Mouse (Mus musculus) heart, embryonic 12.5 days (tissue): Measurements from ENCODE around the gene Oat. TPM values are rescaled to one million over a fixed set of nuclear protein-coding genes. Genes with fewer than 3 reads are reported as not detected.

Experiments
- ATAC-seq: fragments of 200-750 bp; cut with Nextera tagmentation; 2 replicates; pipeline ENCODE4 v1.8.0; 2017; ENCODE audit warnings: moderate TSS enrichment, moderate library complexity; ENCODE audit not compliant: insufficient number of reproducible peaks, low FRiP score
- H3K27ac ChIP-seq: fragments of 300-500 bp; sonication (generic); 2 replicates; pipeline ENCODE4 v1.5.1; 2016; ENCODE audit warnings: mild to moderate bottlenecking, moderate library complexity; ENCODE audit not compliant: poor library complexity, severe bottlenecking
- H3K27me3 ChIP-seq: fragments of 300-500 bp; sonication (generic); replicated peaks from 2 replicates; pipeline ENCODE4 v1.6.1; 2016; ENCODE audit warnings: mild to moderate bottlenecking, moderate library complexity
- H3K36me3 ChIP-seq: fragments of 300-500 bp; sonication (generic); 2 replicates; pipeline ENCODE4 v1.6.1; 2016; ENCODE audit warnings: mild to moderate bottlenecking, moderate library complexity
- H3K4me1 ChIP-seq: fragments of 300-500 bp; sonication (generic); replicated peaks from 2 replicates; pipeline ENCODE4 v1.6.1; 2016; ENCODE audit warnings: mild to moderate bottlenecking
- H3K4me2 ChIP-seq: fragments of 300-500 bp; sonication (generic); 2 replicates; pipeline ENCODE4 v1.6.1; 2016; ENCODE audit warnings: mild to moderate bottlenecking, moderate library complexity
- H3K4me3 ChIP-seq: fragments of 300-500 bp; sonication (generic); 2 replicates; pipeline ENCODE4 v1.5.1; 2016; ENCODE audit warnings: mild to moderate bottlenecking
- H3K9ac ChIP-seq: fragments of 300-500 bp; sonication (generic); 2 replicates; pipeline ENCODE4 v1.6.1; 2016; ENCODE audit warnings: mild to moderate bottlenecking, moderate library complexity
- H3K9me3 ChIP-seq: fragments of 300-500 bp; sonication (generic); replicated peaks from 2 replicates; pipeline ENCODE4 v1.6.1; 2016; ENCODE audit warnings: mild to moderate bottlenecking, moderate library complexity
- WGBS: fragments of 180-500 bp; shearing (Covaris S2); methylation state at CpG from one replicate; pipeline ENCODE4 v1.1.7; 2016; 5-methylcytosine and 5-hydroxymethylcytosine counted together
- polyA plus RNA-seq: library from polyadenylated mRNA; unstranded; fragments of >200 nt; fragmentation: Nextera tagmentation; extraction: Ambion mirVana; gene quantifications from 2 replicates; pipeline ENCODE4 v1.2.1, GENCODE M21; 2016

The Oat gene
- polyA plus RNA-seq, 1 experiment from 2014 or later = 161 TPM

GRCm38 (mm10) chr7:132605689-132606088 lies 29.5 kb upstream of the Oat start:
- Histone ChIP-seq H3K9ac (no peak overlapping the region), H3K4me3 (no peak overlapping the region), H3K27ac (no peak overlapping the region), H3K36me3 (no peaks in the 10 kb centered on the region), H3K27me3 (peaks cover 43% of the 10 kb centered on the region), H3K4me2 (no peak overlapping the region), H3K4me1 (0 out of 2 replicates have a peak, but pooled peaks cover 3% of the 10 kb centered on the region), H3K9me3 (no peaks in the 10 kb centered on the region)
- ATAC-seq = no peak
- 60% methylated on average over 5 of the region's 5 CpGs for WGBS

- no peak overlapping the region for H3K27ac ChIP-seq
- H3K27me3 ChIP-seq = peaks cover 53% of the 10 kb centered on the region
- no peak overlapping the region for H3K4me3 ChIP-seq
- WGBS = 77% methylated on average over 4 of the region's 4 CpGs
- peaks cover under 1% of the 10 kb centered on the region; the same call in 1 of the 2 replicates for H3K4me1 ChIP-seq
- H3K4me2 ChIP-seq = no peak overlapping the region
- no peaks in the 10 kb centered on the region for H3K36me3 ChIP-seq
- H3K9me3 ChIP-seq = no peaks in the 10 kb centered on the region
- no peak overlapping the region for H3K9ac ChIP-seq
- ATAC-seq = no peak
Observed at GRCm38 (mm10) chr7:132604720-132605119, 28.5 kb upstream of the Oat start.

- Histone ChIP-seq H3K4me1 (peaks cover 24% of the 10 kb centered on the region), H3K36me3 (no peaks in the 10 kb centered on the region), H3K9me3 (no peaks in the 10 kb centered on the region), H3K4me3 (no peak overlapping the region), H3K4me2 (no peak overlapping the region), H3K27ac (no peak overlapping the region), H3K27me3 (peaks cover 84% of the 10 kb centered on the region), H3K9ac (no peak overlapping the region)
- ATAC-seq = no peak
- WGBS = 8% methylated on average over 8 of the region's 8 CpGs
Observed at GRCm38 (mm10) chr7:132600926-132601325, 24.7 kb upstream of the Oat start.

- H3K36me3 ChIP-seq = no peaks in the 10 kb centered on the region
- H3K9me3 ChIP-seq = no peaks in the 10 kb centered on the region
- H3K27ac ChIP-seq = no peak overlapping the region
- peaks cover 85% of the 10 kb centered on the region for H3K27me3 ChIP-seq
- no peak for ATAC-seq
- 2% methylated on average over 9 of the region's 9 CpGs for WGBS
- H3K4me3 ChIP-seq = peak overlapping the region; percentile 55
- peak overlapping the region; percentile 96 for H3K4me2 ChIP-seq
- H3K9ac ChIP-seq = no peak overlapping the region; the same call in 1 of the 2 replicates
- H3K4me1 ChIP-seq = peaks cover 24% of the 10 kb centered on the region
Observed at GRCm38 (mm10) chr7:132600026-132600425, 23.8 kb upstream of the Oat start.

- Histone ChIP-seq H3K9me3 (no peaks in the 10 kb centered on the region), H3K27me3 (peaks cover 81% of the 10 kb centered on the region), H3K9ac (peak within 1 kb of the TSS; percentile 70), H3K4me1 (peaks cover 24% of the 10 kb centered on the region), H3K4me3 (peak within 1 kb of the TSS; percentile 57), H3K36me3 (no peaks in the 10 kb centered on the region), H3K4me2 (peak within 1 kb of the TSS; percentile 96), H3K27ac (no peak within 1 kb of the TSS)
- 0 out of 2 replicates have a peak, but pooled peaks have one; percentile 26 for ATAC-seq
- WGBS = 1% methylated on average over 51 of the region's 52 CpGs
Observed at GRCm38 (mm10) chr7:132599071-132599975, 23.1 kb upstream of the Oat start, which contains the start of gene Nkx1-2. Gene Nkx1-2 (minus strand): TSS chr7:132599637.

GRCm38 (mm10) chr7:132597251-132598041 lies 21.2 kb upstream of the Oat start:
- ATAC-seq = peak; percentile 40; the same call in 1 of the 2 replicates
- Histone ChIP-seq H3K9me3 (no peaks in the 10 kb centered on the region), H3K27ac (no peak overlapping the region), H3K4me1 (peaks cover 24% of the 10 kb centered on the region), H3K4me3 (peak overlapping the region; percentile 57), H3K27me3 (peaks cover 76% of the 10 kb centered on the region), H3K9ac (peak overlapping the region; percentile 41), H3K4me2 (peak overlapping the region; percentile 94), H3K36me3 (no peaks in the 10 kb centered on the region)
- under 1% methylated on average over 49 of the region's 60 CpGs for WGBS

GRCm38 (mm10) chr7:132596557-132597250 lies 20.5 kb upstream of the Oat start:
- H3K36me3 ChIP-seq = no peaks in the 10 kb centered on the region
- whole genome bisulfite sequencing = 7% methylated on average over 26 of the region's 26 CpGs
- no peak overlapping the region for H3K27ac ChIP-seq
- H3K4me1 ChIP-seq = peaks cover 28% of the 10 kb centered on the region
- peak overlapping the region; percentile 94 for H3K4me2 ChIP-seq
- H3K27me3 ChIP-seq = peaks cover 69% of the 10 kb centered on the region
- H3K4me3 ChIP-seq = peak overlapping the region; percentile 57
- no peak for ATAC-seq
- H3K9ac ChIP-seq = peak overlapping the region; percentile 41
- H3K9me3 ChIP-seq = no peaks in the 10 kb centered on the region

- ATAC-seq = no peak
- Histone ChIP-seq H3K9me3 (no peaks in the 10 kb centered on the region), H3K27ac (no peak overlapping the region), H3K4me1 (peaks cover 28% of the 10 kb centered on the region), H3K4me2 (no peak overlapping the region), H3K27me3 (peaks cover 60% of the 10 kb centered on the region), H3K36me3 (no peaks in the 10 kb centered on the region), H3K9ac (no peak overlapping the region), H3K4me3 (no peak overlapping the region)
- 74% methylated on average over 3 of the region's 3 CpGs for WGBS
Observed at GRCm38 (mm10) chr7:132595787-132596186, 19.6 kb upstream of the Oat start.

- Histone ChIP-seq H3K4me2 (no peak overlapping the region), H3K27ac (no peak overlapping the region), H3K9ac (no peak overlapping the region), H3K9me3 (no peaks in the 10 kb centered on the region), H3K4me3 (no peak overlapping the region), H3K4me1 (peaks cover 24% of the 10 kb centered on the region), H3K27me3 (peaks cover 45% of the 10 kb centered on the region), H3K36me3 (no peaks in the 10 kb centered on the region)
- 87% methylated on average over 2 of the region's 2 CpGs for WGBS
- no peak for ATAC-seq
Observed at GRCm38 (mm10) chr7:132594325-132594724, 18.1 kb upstream of the Oat start.

GRCm38 (mm10) chr7:132593762-132594161 lies 17.6 kb upstream of the Oat start:
- Histone ChIP-seq H3K4me3 (no peak overlapping the region), H3K27me3 (peaks cover 39% of the 10 kb centered on the region), H3K9me3 (no peaks in the 10 kb centered on the region), H3K27ac (no peak overlapping the region), H3K4me2 (no peak overlapping the region), H3K36me3 (no peaks in the 10 kb centered on the region), H3K9ac (no peak overlapping the region), H3K4me1 (peaks cover 19% of the 10 kb centered on the region)
- no peak for ATAC-seq
- WGBS = 64% methylated on average over 2 of the region's 2 CpGs
